Mouse (Mus musculus) splenic B cell, adult 2 months (primary cell): ENCODE measurements at regions not wholly inside any gene's neighbourhood (a gene's known extent, or its start where the extent isn't known, plus 50 kb on each side); places are given as distances from the start of the nearest gene placed in this dataset.

Experiments
- DNase-seq: peaks from one replicate; pipeline ENCODE4 v3.0.0-alpha.2; 2011; ENCODE audit warnings: low read depth, low spot score
- H3K27me3 ChIP-seq: 2 replicates; pipeline ENCODE4 v1.6.1; 2012; ENCODE audit warnings: mild to moderate bottlenecking, low read length, moderate library complexity, mixed read lengths; ENCODE audit not compliant: control insufficient read depth, poor library complexity, insufficient read depth, severe bottlenecking
- H3K36me3 ChIP-seq: 2 replicates; pipeline ENCODE4 v1.6.1; 2012; ENCODE audit warnings: mild to moderate bottlenecking, low read length, moderate library complexity, mixed read lengths; ENCODE audit not compliant: control insufficient read depth, poor library complexity, insufficient read depth, severe bottlenecking

DNA sequence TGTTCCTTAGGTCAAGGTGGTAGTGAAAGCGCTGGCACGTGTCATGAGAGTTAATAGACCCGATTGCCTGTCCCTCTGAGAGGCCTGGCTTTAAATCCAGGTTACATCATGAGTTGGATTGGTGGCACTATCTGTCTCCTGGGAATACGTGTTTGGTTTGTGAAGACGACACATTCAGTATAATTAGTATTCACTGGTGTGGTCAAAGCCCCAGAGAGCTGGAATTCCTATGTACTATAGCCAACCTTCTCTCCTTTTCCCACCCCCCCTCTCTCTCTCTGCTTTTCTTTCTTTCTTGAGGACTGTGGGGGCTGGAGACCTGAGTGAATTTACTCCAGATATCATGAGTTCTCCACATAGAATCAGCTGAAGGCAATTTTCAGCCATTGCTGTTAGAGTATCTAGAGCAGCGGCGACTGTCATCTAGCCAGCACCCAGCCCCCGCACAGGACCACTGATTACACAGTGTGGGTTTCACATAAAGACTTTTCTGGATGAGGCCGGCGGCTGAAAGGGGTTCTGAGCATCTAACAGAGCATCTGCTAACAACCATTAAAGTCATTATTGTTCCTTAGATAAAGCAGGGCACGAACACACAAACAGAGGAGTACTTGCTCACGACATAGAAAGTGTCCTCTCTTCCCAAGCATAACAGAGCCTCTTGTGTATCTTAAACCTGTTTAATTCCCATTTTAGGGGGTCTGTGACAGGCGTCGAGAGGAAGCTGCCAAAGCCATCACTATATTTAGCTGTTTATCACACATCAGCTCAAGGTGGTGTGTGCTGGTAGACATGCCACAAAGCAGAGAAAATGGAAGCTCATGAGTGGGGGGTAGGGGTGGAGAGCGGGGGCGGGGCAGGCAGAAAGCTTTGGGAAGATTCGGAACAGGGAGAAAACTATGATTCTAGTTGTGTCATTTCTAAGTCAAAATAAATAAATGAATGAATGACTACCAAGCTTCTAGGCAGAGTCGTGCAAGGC lies 272.9 kb upstream of the Atp11b start:
- Histone ChIP-seq H3K27me3 (no peaks in the 10 kb centered on the region), H3K36me3 (no peaks in the 10 kb centered on the region)
- no peak for DNase-seq

DNA sequence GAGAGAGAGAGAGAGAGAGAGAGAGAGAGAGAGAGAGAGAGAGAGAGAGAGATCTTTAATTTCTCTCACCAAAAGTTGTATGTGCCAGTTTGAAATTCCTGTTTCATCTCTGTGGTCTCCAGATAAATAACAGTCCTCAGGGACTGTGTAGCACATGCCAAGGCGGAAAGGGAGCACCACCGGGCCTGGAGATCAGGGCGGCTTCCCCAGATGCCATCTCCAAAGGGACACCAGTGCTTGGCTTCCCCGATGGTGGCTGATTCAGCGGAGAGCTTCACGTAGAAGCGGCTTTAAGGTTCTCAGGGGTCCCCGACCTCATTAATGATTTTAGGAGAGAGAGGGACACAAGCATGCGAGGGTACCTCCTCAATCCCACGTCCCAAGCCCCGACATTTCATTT lies 272.1 kb upstream of the Atp11b start:
- Histone ChIP-seq H3K36me3 (no peaks in the 10 kb centered on the region), H3K27me3 (no peaks in the 10 kb centered on the region)
- no peak for DNase-seq

DNA sequence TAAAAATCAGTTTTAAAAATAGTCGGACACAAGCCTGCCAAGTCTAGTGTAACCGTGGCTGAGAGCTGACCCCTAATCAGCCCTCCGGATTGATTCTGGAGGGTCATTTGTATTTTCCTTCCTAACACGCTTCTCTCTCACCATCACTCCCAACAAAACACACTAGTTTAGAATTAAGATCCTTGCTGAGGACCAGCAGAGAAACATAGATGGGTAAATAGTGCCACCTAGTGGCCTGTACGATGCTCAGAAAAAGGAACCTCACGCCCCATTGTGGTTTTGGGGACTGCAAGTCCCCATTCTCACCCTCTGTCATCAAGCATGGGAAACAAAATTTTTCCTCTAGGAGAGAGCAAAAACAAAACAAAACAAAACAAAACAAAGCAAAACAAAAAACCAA lies 271.6 kb upstream of the Atp11b start:
- peak; percentile 53 for DNase-seq

DNA sequence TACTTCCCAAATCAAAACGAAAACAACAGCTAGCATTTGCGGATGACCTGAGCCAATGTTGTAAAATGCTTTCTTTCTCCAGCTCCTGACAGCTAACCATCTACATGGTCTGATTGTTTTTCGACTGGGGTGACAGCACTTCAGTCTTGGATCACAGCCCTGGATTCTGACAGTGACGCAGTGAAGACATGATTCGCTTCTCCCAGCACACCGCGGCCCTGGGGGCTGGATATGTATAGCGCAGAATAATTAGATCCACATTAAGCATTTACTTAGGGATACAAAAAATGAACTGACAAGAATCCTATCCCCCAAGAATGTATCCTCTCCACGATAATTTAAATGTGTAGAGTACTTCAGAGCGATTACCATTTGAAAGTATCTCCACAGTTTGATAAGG lies 271.1 kb upstream of the Atp11b start:
- DNase-seq: no peak
- Histone ChIP-seq H3K36me3 (no peaks in the 10 kb centered on the region), H3K27me3 (no peaks in the 10 kb centered on the region)

More for the DNA sequence above, 271.6 kb upstream of the Atp11b start:
- H3K27me3 ChIP-seq: no peaks in the 10 kb centered on the region
- no peaks in the 10 kb centered on the region for H3K36me3 ChIP-seq

DNA sequence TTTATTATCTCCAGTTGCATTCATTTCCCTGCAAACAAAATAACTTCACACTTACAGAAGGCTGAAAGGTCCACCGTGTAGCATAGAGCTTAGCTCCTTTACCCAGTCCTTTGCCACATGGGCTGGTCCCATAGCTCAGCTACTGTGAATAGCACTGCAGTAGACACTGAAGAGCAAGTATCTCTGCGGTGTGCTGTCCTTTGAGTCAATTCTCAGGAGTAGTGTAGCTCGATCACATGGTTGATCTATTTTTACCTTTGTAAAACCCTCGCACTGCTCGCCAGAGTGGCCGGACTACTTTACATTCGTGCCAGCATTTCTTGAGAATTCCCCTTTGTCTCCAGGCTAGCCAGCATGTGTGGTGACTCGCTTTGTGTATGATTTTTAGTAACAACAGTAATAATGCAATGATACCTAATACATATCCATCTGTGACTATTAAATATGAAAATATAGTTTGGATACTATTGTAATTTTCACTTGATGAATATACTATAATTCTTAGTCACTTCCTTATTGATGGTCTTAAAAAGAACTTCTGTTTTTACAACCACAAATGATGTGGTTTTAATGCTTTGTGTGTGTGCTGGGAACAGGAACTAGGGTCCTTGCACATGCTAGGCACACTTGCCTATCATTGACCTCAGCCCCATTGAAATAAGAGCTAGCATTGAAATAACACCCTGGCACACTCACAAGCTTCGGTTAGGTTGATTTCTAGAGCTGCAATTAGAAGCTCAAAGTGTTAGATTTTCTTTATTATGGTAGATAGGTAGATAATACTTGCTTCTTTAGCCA lies 257.7 kb upstream of the Atp11b start:
- Histone ChIP-seq H3K27me3 (no peaks in the 10 kb centered on the region), H3K36me3 (no peaks in the 10 kb centered on the region)
- no peak for DNase-seq

DNA sequence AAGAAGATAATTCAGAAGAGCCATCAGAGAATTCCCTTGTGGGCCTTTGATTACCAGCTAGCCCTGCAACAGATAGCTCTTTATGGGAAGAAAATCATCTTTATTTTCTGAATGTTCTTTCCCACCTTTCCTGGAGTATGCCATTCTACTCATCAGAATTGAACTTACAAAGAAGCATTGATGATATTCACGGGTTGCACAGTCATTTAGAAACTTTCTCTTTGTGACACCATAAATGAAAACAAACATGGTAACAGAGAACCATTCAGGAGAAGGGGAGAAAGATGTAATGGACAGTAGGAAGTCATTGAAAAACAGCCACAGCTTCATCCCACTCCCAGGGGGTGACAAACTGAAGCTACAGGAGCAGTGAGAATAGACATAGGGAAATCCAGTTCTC lies 243.6 kb upstream of the Atp11b start:
- Histone ChIP-seq H3K27me3 (no peaks in the 10 kb centered on the region), H3K36me3 (no peaks in the 10 kb centered on the region)
- no peak for DNase-seq

DNA sequence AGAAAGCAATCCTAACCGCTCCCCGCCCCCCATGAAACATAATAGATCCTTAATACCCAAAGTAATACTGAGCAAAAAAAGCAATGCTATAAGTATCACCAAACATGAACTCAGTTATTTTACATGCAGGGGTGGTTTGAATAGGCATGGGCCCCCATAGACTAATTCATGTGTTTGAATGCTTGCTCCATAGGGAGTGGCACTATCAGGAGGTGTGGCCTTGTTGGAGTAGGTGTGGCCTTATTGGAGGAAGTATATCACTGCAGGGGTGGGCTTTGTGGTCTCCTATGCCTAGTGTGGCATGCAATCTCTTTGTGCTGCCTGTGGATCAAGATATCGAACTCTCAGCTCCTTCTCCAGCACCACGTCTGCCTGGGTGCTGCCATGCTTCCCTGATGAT lies 237.4 kb upstream of the Atp11b start:
- Histone ChIP-seq H3K27me3 (no peaks in the 10 kb centered on the region), H3K36me3 (no peaks in the 10 kb centered on the region)
- DNase-seq: no peak

DNA sequence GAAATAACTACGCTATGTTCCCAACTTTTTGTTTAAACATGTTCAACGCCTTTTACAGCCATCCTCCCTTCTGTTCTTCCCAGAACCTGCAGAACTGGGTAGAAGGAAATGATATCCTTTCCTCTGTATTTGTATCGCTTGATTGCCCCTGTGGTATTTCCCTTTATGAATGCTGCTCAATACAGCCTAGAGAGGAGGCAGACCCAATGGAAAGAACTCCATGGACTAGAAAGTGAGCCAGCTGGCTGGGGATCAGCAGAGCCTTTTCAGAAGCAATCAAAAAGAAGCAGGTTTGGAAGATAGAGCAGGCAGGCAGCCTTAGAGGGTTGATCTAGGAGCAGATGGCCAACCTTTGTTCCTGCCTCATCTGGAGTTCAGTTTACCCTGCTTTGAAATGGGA lies 233.8 kb upstream of the Atp11b start:
- H3K36me3 ChIP-seq: no peaks in the 10 kb centered on the region
- DNase-seq: no peak

DNA sequence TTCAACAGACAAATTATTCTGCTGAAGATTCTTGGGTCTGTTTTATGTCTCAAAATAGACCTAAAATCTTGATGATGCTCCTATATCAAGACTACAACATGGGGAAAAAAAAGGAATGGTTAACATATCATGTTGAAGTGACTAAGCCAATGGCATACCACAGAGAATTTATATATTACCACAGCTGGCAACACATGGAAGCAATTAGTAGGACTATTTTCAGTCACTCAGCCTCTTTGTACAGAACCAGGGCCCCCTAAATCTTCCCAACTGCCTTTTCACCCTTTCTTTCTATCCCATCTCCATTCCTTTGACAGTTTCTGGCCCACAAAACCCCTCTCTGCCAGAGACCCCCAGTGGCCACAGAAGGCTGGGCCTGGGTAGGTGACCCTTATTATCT lies 206.2 kb upstream of the Atp11b start:
- DNase-seq: no peak
- Histone ChIP-seq H3K27me3 (no peaks in the 10 kb centered on the region), H3K36me3 (no peaks in the 10 kb centered on the region)

More for the DNA sequence above, 233.8 kb upstream of the Atp11b start:
- H3K27me3 ChIP-seq: no peaks in the 10 kb centered on the region

DNA sequence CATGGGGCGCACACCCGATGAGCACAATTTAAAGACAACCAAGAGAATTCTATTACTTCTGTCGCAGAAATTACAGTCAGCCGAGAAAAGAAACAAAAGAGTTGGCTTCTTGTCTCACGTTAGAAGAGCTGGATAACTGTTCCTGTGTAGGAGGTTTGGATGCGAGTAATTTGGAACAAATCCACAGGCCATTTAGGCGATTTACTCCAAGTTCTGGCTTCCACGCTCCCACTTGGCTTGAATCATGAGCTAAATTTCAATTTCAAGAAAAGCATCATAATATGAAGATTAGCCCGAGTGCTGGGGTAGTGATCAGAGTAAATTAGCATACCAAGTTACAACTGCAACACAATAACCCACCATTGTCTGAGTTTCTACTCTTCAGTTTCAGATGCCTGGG lies 202.1 kb upstream of the Atp11b start:
- no peaks in the 10 kb centered on the region for H3K36me3 ChIP-seq
- H3K27me3 ChIP-seq: no peaks in the 10 kb centered on the region
- DNase-seq: no peak

DNA sequence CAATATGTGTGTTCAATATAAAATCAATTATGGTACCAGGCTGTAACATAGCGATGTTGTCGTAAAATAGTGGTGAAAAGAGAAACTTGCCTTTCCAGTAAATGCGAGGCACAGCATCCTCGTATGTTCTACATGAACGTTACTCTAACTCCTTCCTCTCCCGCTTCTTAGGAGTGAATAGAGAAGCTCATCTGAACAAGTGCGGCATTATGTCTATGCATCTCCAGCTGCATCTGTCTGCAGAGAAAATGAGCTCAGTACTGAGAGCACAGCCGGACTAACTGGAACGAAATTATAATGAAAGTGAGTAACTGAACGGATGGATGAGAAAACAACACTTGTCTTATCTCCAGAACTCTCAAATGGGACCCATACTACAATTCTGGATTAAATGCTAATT lies 193.5 kb upstream of the Atp11b start:
- H3K36me3 ChIP-seq: no peaks in the 10 kb centered on the region
- DNase-seq: no peak
- H3K27me3 ChIP-seq: no peaks in the 10 kb centered on the region

DNA sequence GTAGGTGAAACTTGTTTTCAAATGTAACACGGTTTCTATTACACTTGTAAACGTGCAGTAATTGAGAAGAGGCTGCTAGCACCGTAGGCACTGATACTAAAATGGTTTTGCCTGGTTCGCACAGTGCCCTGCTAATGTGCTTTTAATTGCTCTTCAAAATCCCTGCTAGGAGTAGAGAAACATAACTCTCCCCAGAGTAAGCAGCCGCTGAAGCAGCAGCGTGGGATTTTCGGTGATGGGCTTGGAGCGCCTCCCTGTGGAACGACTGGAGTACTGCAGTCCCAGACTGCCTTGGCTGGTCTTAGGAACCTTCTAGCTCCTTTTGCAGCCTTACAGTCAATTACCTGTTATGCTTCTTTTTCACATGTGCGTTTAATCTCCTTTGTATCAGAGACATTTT lies 179.5 kb upstream of the Atp11b start:
- no peak for DNase-seq
- Histone ChIP-seq H3K36me3 (no peaks in the 10 kb centered on the region), H3K27me3 (no peaks in the 10 kb centered on the region)
